Comparison of ENCODE assay signal across 9 mouse cellular contexts in genomic region chr4:141952824-141953223, GRCm38 (mm10).
DNase-seq lines count a peak whose midpoint lies in the region; ATAC-seq lines count a peak whose summit lies in the region.
"Had no signal": no experiment of that assay in that cellular context is flagged by ENCODE, and none has a peak within 500 bp of the region (broad histone marks: within the 10 kb centered on the region; RNA-seq: fewer than 3 reads in every experiment).

No protein-coding gene starts in this region.

- H3K9ac ChIP-seq in liver, embryonic 16.5 days (ENCODE audit: low read depth, low read length), result no peak overlapping the region
- no peak overlapping the region for H3K9ac ChIP-seq in forebrain, embryonic 16.5 days (replicated peaks; ENCODE audit: low read depth, low read length)

- no peaks in the 10 kb centered on the region; the same call in none of the 2 replicates for H3K4me1 ChIP-seq in liver, embryonic 16.5 days (ENCODE audit: control insufficient read depth, low read depth, low read length)
- peaks cover 17% of the 10 kb centered on the region for H3K4me1 ChIP-seq in forebrain, embryonic 16.5 days (replicated peaks; ENCODE audit: control insufficient read depth, insufficient read depth, low read length)

- peak; percentile 50 for DNase-seq in layer of hippocampus, adult 9-11 months
- no peak for DNase-seq in layer of hippocampus, postnatal 14 days (ENCODE audit: low spot score in 2 of 2)
- peak; percentile 30 for DNase-seq in CD4-positive, CD25-positive, alpha-beta regulatory T cell, adult 2 months (ENCODE audit: low read depth, low spot score)
- peak; percentile 41 for DNase-seq in Muller cell, postnatal 12 days (ENCODE audit: inconsistent ontology term)
- no peak for DNase-seq in adrenal gland, adult (ENCODE audit: inconsistent age in 2 of 2, low spot score in 1 of 2)
- DNase-seq: left cerebral cortex, postnatal 4 days had no signal

- no peak overlapping the region for H3K4me2 ChIP-seq in liver, embryonic 16.5 days (ENCODE audit: low read depth, low read length)
- no peak overlapping the region for H3K4me2 ChIP-seq in forebrain, embryonic 16.5 days (ENCODE audit: low read length)

- no peak for ATAC-seq in liver, embryonic 16.5 days (ENCODE audit: low read depth)
- ATAC-seq in forebrain, embryonic 16.5 days, result no peak

- WGBS in liver, embryonic 16.5 days (ENCODE audit: insufficient replicate concordance), result 56% methylated on average over 5 of the region's 5 CpGs
- 60% methylated on average over 5 of the region's 5 CpGs for WGBS in forebrain, embryonic 16.5 days

- no peak overlapping the region for H3K4me3 ChIP-seq in liver, embryonic 16.5 days (ENCODE audit: low read depth, low read length)
- H3K4me3 ChIP-seq in forebrain, embryonic 16.5 days (replicated peaks; ENCODE audit: low read length), result no peak overlapping the region
- H3K4me3 ChIP-seq: myocyte had no signal

- H3K9me3 ChIP-seq in liver, embryonic 16.5 days (replicated peaks; ENCODE audit: control insufficient read depth, low read length), result no peaks in the 10 kb centered on the region
- no peaks in the 10 kb centered on the region for H3K9me3 ChIP-seq in forebrain, embryonic 16.5 days (ENCODE audit: control insufficient read depth, low read length)

- no peaks in the 10 kb centered on the region for H3K27me3 ChIP-seq in liver, embryonic 16.5 days (ENCODE audit: control insufficient read depth, insufficient read depth, low read depth, low read length)
- no peaks in the 10 kb centered on the region; the same call in 1 of the 2 replicates for H3K27me3 ChIP-seq in forebrain, embryonic 16.5 days (replicated peaks; ENCODE audit: control insufficient read depth, insufficient read depth, low read length)

- no peaks in the 10 kb centered on the region for H3K36me3 ChIP-seq in liver, embryonic 16.5 days (ENCODE audit: control insufficient read depth, insufficient read depth)
- H3K36me3 ChIP-seq in forebrain, embryonic 16.5 days (ENCODE audit: control insufficient read depth, insufficient read depth), result no peaks in the 10 kb centered on the region

- H3K27ac ChIP-seq in liver, embryonic 16.5 days (ENCODE audit: low read length), result 0 out of 2 replicates have a peak overlapping the region, but pooled peaks have one; percentile 23
- no peak overlapping the region for H3K27ac ChIP-seq in forebrain, embryonic 16.5 days (ENCODE audit: low read length)

Comparison
In these comparisons a context has a peak if more than half of its experiments do, and no peak if none do; other contexts are left out.
1. DNase-seq: peak in layer of hippocampus, adult 9-11 months (single experiment), CD4-positive, CD25-positive, alpha-beta regulatory T cell, adult 2 months (single experiment) and Muller cell, postnatal 12 days (single experiment); none in layer of hippocampus, postnatal 14 days (0 of 2) and adrenal gland, adult (0 of 2).